Mouse (Mus musculus) ES-E14 (cell line): ENCODE measurements around the gene Cd82.

Source experiments
- CHD2 ChIP-seq: IDR thresholded peaks from 2 replicates; pipeline ENCODE4 v1.6.1; 2014; ENCODE audit warnings: mild to moderate bottlenecking, low read depth, low read length, inconsistent platforms
- HCFC1 ChIP-seq: IDR thresholded peaks from 2 replicates; pipeline ENCODE4 v1.6.1; 2012; ENCODE audit warnings: low read length, inconsistent platforms, borderline replicate concordance; ENCODE audit not compliant: insufficient read depth
- ZNF384 ChIP-seq: IDR thresholded peaks from 2 replicates; pipeline ENCODE4 v1.6.1; 2012; ENCODE audit warnings: low read depth, low read length, inconsistent platforms

DNA sequence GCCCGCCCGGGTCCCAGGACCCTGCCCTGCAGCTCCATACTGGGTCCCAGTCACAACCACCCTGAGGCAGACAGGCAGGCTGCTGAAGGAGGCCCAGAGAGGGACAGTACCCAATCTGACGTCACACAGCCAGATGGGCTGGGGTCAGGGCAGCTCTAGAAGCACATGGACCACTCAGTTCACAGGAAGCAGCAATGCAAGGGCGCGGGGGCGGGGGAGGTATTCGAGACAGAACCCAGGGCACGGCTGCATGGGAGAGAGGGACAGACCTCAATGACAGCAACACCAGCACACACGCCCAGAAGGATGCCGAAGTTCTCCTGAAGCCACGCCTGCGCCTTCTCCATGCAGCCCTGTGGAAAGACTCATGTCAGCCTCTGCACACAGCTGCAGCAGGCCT lies 43.0 kb downstream of the Cd82 start:
- TF ChIP-seq CHD2 (no peak), ZNF384 (no peak), HCFC1 (no peak)
